Mouse (Mus musculus) forebrain, embryonic 14.5 days (tissue): ENCODE measurements at regions not wholly inside any gene's neighbourhood (a gene's known extent, or its start where the extent isn't known, plus 50 kb on each side); places are given as distances from the start of the nearest gene placed in this dataset.

ENCODE experiments used
- ATAC-seq: fragments of 200-750 bp; cut with Nextera tagmentation; 2 replicates; pipeline ENCODE4 v1.8.0; 2017; ENCODE audit warnings: mild to moderate bottlenecking, moderate library complexity
- DNase-seq: peaks from one replicate; pipeline ENCODE4 v3.0.0-alpha.2; 2015; ENCODE audit warnings: low spot score
- H3K27ac ChIP-seq: fragments of 300-500 bp; sonication (generic); 2 replicates; pipeline ENCODE4 v1.5.1; 2014; ENCODE audit warnings: low read depth, mild to moderate bottlenecking, control low read depth, low read length, moderate library complexity
- H3K27me3 ChIP-seq: fragments of 300-500 bp; sonication (generic); replicated peaks from 2 replicates; pipeline ENCODE4 v1.6.1; 2014; ENCODE audit warnings: low read length, control low read depth, mixed read lengths; ENCODE audit not compliant: control insufficient read depth, insufficient read depth
- H3K36me3 ChIP-seq: fragments of 300-500 bp; sonication (generic); 2 replicates; pipeline ENCODE4 v1.6.1; 2014; ENCODE audit warnings: low read length, control low read depth; ENCODE audit not compliant: control insufficient read depth, insufficient read depth
- H3K4me1 ChIP-seq: fragments of 300-500 bp; sonication (generic); 2 replicates; pipeline ENCODE4 v1.6.1; 2014; ENCODE audit warnings: antibody characterized with exemption, low read length, control low read depth; ENCODE audit not compliant: control insufficient read depth, insufficient read depth
- H3K4me2 ChIP-seq: fragments of 300-500 bp; sonication (generic); 2 replicates; pipeline ENCODE4 v1.6.1; 2014; ENCODE audit warnings: mild to moderate bottlenecking, control low read depth, low read length
- H3K4me3 ChIP-seq: fragments of 300-500 bp; sonication (generic); 2 replicates; pipeline ENCODE4 v1.5.1; 2014; ENCODE audit warnings: low read depth, low read length, control low read depth
- H3K9ac ChIP-seq: fragments of 300-500 bp; sonication (generic); 2 replicates; pipeline ENCODE4 v1.6.1; 2014; ENCODE audit warnings: mild to moderate bottlenecking, low read length, control low read depth, moderate library complexity
- H3K9me3 ChIP-seq: fragments of 300-500 bp; sonication (generic); replicated peaks from 2 replicates; pipeline ENCODE4 v1.6.1; 2016; ENCODE audit warnings: low read length, control low read depth, mixed read lengths; ENCODE audit not compliant: control insufficient read depth
- WGBS: fragments of 180-500 bp; shearing (Covaris S2); extraction: QIAGEN DNeasy Blood & Tissue Kit; methylation state at CpG from one replicate; pipeline ENCODE4 v1.1.7; 2014; 5-methylcytosine and 5-hydroxymethylcytosine counted together

DNA sequence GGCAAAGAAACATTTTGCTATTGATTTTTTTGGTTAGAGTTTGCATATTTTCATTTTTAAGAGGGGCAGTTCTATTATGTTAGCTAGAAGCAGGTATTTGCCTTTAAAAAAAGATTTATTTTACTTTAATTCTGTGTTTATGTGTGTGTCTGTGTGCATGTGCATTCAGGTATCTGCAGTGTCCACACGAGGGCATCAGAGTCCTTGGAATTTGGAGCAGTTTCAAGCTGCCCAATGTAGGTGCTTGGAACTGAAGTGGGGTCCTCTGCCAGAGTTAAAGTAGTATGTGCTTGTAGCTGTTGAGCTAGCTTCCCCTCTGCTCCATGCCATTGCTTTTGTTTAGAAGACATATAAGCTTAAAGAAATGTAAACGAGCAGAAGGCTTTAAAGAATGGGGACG is 89.1 kb downstream of the 9330182O14Rik start:
- H3K4me2 ChIP-seq, result no peak overlapping the region
- WGBS, result 85% methylated on average over 3 of the region's 3 CpGs
- H3K9ac ChIP-seq, result no peak overlapping the region

GRCm38 (mm10) chr15:40241764-40242163 is 107.6 kb downstream of the 9330182O14Rik start:
- H3K4me3 ChIP-seq, result no peak overlapping the region
- WGBS, result 72% methylated on average over 4 of the region's 4 CpGs
- no peak for ATAC-seq
- H3K4me1 ChIP-seq, result no peaks in the 10 kb centered on the region
- no peak overlapping the region for H3K4me2 ChIP-seq
- no peak overlapping the region for H3K9ac ChIP-seq
- no peak overlapping the region for H3K27ac ChIP-seq
- H3K36me3 ChIP-seq, result no peaks in the 10 kb centered on the region
- H3K27me3 ChIP-seq, result no peaks in the 10 kb centered on the region
- no peaks in the 10 kb centered on the region for H3K9me3 ChIP-seq
- no peak for DNase-seq

More for the DNA sequence above, 89.1 kb downstream of the 9330182O14Rik start:
- H3K27me3 ChIP-seq, result no peaks in the 10 kb centered on the region
- H3K4me1 ChIP-seq, result no peaks in the 10 kb centered on the region
- DNase-seq, result no peak
- no peak overlapping the region for H3K27ac ChIP-seq
- H3K4me3 ChIP-seq, result no peak overlapping the region
- no peaks in the 10 kb centered on the region for H3K9me3 ChIP-seq
- H3K36me3 ChIP-seq, result no peaks in the 10 kb centered on the region
- ATAC-seq, result no peak

- ATAC-seq (no peak), DNase-seq (no peak)
- Histone ChIP-seq H3K4me1 (no peaks in the 10 kb centered on the region), H3K27ac (no peak overlapping the region), H3K9ac (no peak overlapping the region), H3K27me3 (no peaks in the 10 kb centered on the region), H3K36me3 (no peaks in the 10 kb centered on the region), H3K4me2 (no peak overlapping the region), H3K4me3 (no peak overlapping the region), H3K9me3 (no peaks in the 10 kb centered on the region)
- WGBS, result 85% methylated on average over 4 of the region's 4 CpGs
These were observed 114.8 kb downstream of the 9330182O14Rik start for GRCm38 (mm10) chr15:40248966-40249365.

DNA sequence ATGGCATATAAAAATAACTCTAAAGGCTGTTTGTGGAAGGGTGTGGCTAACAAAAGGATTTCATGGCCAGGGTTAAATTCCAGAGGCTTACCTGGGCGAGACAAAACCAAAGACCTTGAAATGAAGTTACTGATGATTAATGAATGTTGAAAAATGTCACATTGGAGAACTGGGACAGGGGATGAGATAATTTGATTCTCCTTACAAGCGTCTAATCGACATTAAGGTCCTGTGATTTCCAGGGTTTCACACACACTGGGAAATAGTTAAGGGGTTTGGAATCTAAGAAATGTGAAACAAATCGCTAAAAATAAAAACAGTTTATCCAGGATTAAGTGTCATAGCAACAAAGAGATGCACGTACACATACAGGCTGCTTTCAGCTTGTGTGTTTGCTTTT is 125.3 kb downstream of the 9330182O14Rik start:
- ATAC-seq (no peak), DNase-seq (no peak)
- Histone ChIP-seq H3K9ac (no peak overlapping the region), H3K4me2 (no peak overlapping the region), H3K27ac (no peak overlapping the region), H3K4me3 (no peak overlapping the region), H3K4me1 (no peaks in the 10 kb centered on the region), H3K27me3 (no peaks in the 10 kb centered on the region), H3K36me3 (no peaks in the 10 kb centered on the region), H3K9me3 (no peaks in the 10 kb centered on the region)
- WGBS, result 73% methylated on average over 5 of the region's 5 CpGs

DNA sequence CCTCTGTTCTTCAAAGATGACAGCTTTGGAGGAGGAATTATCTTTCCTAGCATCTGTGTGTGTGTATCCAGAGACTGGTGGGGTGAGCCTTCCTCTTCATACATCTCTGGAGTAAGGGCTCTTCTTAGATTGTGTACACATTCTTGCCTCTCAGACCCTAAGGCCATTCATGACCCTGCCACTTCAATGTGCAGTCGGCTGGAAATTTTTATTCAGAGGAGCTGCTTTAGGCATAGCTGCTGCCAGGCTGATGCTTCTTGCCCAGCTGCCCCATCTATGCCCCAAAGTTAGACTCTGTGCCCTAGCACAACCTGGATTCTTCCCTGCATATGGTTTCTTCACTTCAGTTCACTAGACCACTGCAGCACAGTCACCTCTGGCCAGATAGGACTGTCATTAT is 144.9 kb downstream of the 9330182O14Rik start:
- ATAC-seq (no peak), DNase-seq (no peak)
- Histone ChIP-seq H3K27me3 (no peaks in the 10 kb centered on the region), H3K4me2 (no peak overlapping the region), H3K9me3 (no peaks in the 10 kb centered on the region), H3K36me3 (no peaks in the 10 kb centered on the region), H3K4me1 (no peaks in the 10 kb centered on the region), H3K27ac (no peak overlapping the region), H3K4me3 (no peak overlapping the region), H3K9ac (no peak overlapping the region)
- 58% methylated on average over 1 of the region's 1 CpGs for WGBS

- Histone ChIP-seq H3K9ac (no peak overlapping the region), H3K27ac (no peak overlapping the region), H3K9me3 (no peaks in the 10 kb centered on the region), H3K4me2 (no peak overlapping the region), H3K27me3 (no peaks in the 10 kb centered on the region), H3K36me3 (no peaks in the 10 kb centered on the region), H3K4me1 (no peaks in the 10 kb centered on the region), H3K4me3 (no peak overlapping the region)
- DNase-seq, result peak; percentile 59
- peak; percentile 36; the same call in 1 of the 2 replicates for ATAC-seq
These were observed 146.4 kb downstream of the 9330182O14Rik start for GRCm38 (mm10) chr15:40280551-40280950.

- Histone ChIP-seq H3K4me2 (no peak overlapping the region), H3K9me3 (no peaks in the 10 kb centered on the region), H3K9ac (no peak overlapping the region), H3K4me3 (no peak overlapping the region), H3K4me1 (no peaks in the 10 kb centered on the region), H3K27me3 (no peaks in the 10 kb centered on the region), H3K27ac (no peak overlapping the region), H3K36me3 (no peaks in the 10 kb centered on the region)
- 65% methylated on average over 1 of the region's 1 CpGs for WGBS
- ATAC-seq, result peak; percentile 67; the same call in 1 of the 2 replicates
- peak; percentile 39 for DNase-seq
These were observed 147.0 kb downstream of the 9330182O14Rik start for GRCm38 (mm10) chr15:40281078-40281720.

DNA sequence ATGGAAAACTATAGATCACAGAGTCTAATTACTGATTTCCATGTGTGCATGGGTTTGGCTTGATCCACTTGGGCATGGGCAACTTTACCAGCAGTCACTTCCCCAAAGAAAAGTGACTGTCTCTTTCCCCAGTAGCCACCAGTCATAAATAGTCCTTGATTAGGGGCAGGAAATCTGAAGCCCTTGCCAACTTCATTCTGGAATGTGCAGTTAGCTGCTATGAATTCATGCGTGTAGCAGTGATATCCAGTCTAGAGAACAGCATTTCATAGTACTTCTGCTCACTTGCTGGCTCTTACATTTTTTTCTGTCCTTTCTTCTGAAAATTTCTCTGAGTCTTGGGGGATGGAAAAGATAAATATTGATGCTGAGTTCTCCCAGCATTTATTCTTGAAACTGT is 157.4 kb downstream of the 9330182O14Rik start:
- DNase-seq (no peak), ATAC-seq (no peak)
- H3K4me1 ChIP-seq, result no peaks in the 10 kb centered on the region
- no peaks in the 10 kb centered on the region for H3K27me3 ChIP-seq
- no peak overlapping the region for H3K9ac ChIP-seq
- H3K9me3 ChIP-seq, result no peaks in the 10 kb centered on the region
- no peak overlapping the region for H3K4me2 ChIP-seq
- H3K36me3 ChIP-seq, result no peaks in the 10 kb centered on the region
- 95% methylated on average over 1 of the region's 1 CpGs for WGBS
- no peak overlapping the region for H3K4me3 ChIP-seq
- H3K27ac ChIP-seq, result no peak overlapping the region

DNA sequence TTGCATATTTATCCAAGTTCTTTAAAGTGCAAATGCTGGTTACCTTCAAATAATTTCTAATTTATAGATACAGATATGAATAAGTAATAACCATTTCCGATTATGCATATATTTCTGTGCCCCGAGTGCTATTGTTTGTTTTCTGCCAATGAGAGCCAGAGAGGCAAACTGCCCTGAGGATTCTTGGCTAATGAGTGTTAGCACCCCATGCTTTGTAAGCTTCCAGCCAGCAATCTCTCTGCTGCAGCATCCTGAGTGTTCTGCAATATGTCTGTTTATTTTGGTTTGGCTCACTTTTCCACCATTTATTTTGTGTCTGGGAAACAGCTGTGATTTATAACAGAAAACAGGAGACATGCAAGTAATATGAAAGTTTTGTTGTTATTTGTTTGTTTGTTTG is 178.1 kb downstream of the 9330182O14Rik start:
- Histone ChIP-seq H3K27ac (no peak overlapping the region), H3K27me3 (no peaks in the 10 kb centered on the region), H3K4me2 (no peak overlapping the region), H3K4me3 (no peak overlapping the region), H3K9ac (no peak overlapping the region), H3K4me1 (no peaks in the 10 kb centered on the region), H3K36me3 (no peaks in the 10 kb centered on the region), H3K9me3 (no peaks in the 10 kb centered on the region)
- WGBS, result 77% methylated on average over 2 of the region's 2 CpGs
- peak; percentile 12 for DNase-seq
- no peak for ATAC-seq
